Mouse (Mus musculus) megakaryocyte, embryonic 14.5 days (primary cell): ENCODE measurements around the gene Timm29. TPM values are rescaled to one million over a fixed set of nuclear protein-coding genes. Genes with fewer than 3 reads are reported as not detected.

Experiments
- H3K27me3 ChIP-seq: replicated peaks from 2 replicates; pipeline ENCODE3; 2012; ENCODE audit warnings: inconsistent platforms
- H3K36me3 ChIP-seq: replicated peaks from 2 replicates; pipeline ENCODE3; 2012; ENCODE audit warnings: low read length, inconsistent platforms, mixed read lengths
- H3K4me1 ChIP-seq: 2 replicates; pipeline ENCODE4 v1.6.1; 2012; ENCODE audit warnings: inconsistent platforms
- H3K4me3 ChIP-seq: replicated peaks from 2 replicates; pipeline ENCODE3; 2012; ENCODE audit warnings: moderate library complexity, mild to moderate bottlenecking, inconsistent platforms
- H3K9me3 ChIP-seq: 2 replicates; pipeline ENCODE4 v1.6.1; 2012; ENCODE audit warnings: inconsistent platforms
- FLI1 ChIP-seq: IDR thresholded peaks from 2 replicates; pipeline ENCODE4 v1.6.1; 2012; ENCODE audit warnings: low read length, inconsistent platforms, mixed read lengths
- GATA1 ChIP-seq: IDR thresholded peaks from 3 replicates; pipeline ENCODE4 v1.6.1; 2012; ENCODE audit warnings: mixed read lengths, low read length, inconsistent platforms, borderline replicate concordance
- polyA plus RNA-seq: library from polyadenylated mRNA; stranded (reverse); fragments of >175 nt; gene quantifications from 2 replicates; pipeline ENCODE4 v1.2.3, GENCODE M21; 2012; ENCODE audit warnings: low replicate concordance; ENCODE audit not compliant: insufficient read depth

Gene Timm29
- 4.0 and 8.8 TPM in 2 replicates for polyA plus RNA-seq

- Histone ChIP-seq H3K9me3 (no peaks in the 10 kb centered on the region), H3K36me3 (peaks cover 61% of the 10 kb centered on the region), H3K4me3 (peak within 1 kb of the TSS; percentile 99), H3K4me1 (peaks cover 58% of the 10 kb centered on the region), H3K27me3 (no peaks in the 10 kb centered on the region)
- TF ChIP-seq FLI1 (peak; percentile 93), GATA1 (no peak)
Observed at GRCm38 (mm10) chr9:21592703-21593121, at the start of gene Timm29, which contains the start of gene Yipf2. TSS of gene Timm29 (plus strand) at chr9:21592722. TSS of gene Yipf2 (minus strand) at chr9:21592828.

- no peak for TF ChIP-seq FLI1
- TF ChIP-seq GATA1: no peak
- no peaks in the 10 kb centered on the region for H3K9me3 ChIP-seq
Observed at GRCm38 (mm10) chr9:21545351-21545915, 47.1 kb upstream of the Timm29 start.

GRCm38 (mm10) chr9:21545916-21546788 is 46.4 kb upstream of the Timm29 start:
- no peaks in the 10 kb centered on the region for H3K9me3 ChIP-seq
- peaks cover 25% of the 10 kb centered on the region for H3K36me3 ChIP-seq
- H3K4me3 ChIP-seq: peak overlapping the region; percentile 98
- TF ChIP-seq FLI1 (no peak), GATA1 (no peak)
- no peaks in the 10 kb centered on the region for H3K27me3 ChIP-seq
- peaks cover 50% of the 10 kb centered on the region for H3K4me1 ChIP-seq

More at GRCm38 (mm10) chr9:21545351-21545915, 47.1 kb upstream of the Timm29 start:
- Histone ChIP-seq H3K4me3 (peak overlapping the region; percentile 98), H3K36me3 (peaks cover 25% of the 10 kb centered on the region), H3K27me3 (no peaks in the 10 kb centered on the region), H3K4me1 (peaks cover 50% of the 10 kb centered on the region)

- TF ChIP-seq FLI1: no peak
- TF ChIP-seq GATA1: no peak
- H3K27me3 ChIP-seq: no peaks in the 10 kb centered on the region
- peaks cover 52% of the 10 kb centered on the region for H3K4me1 ChIP-seq
- H3K9me3 ChIP-seq: no peaks in the 10 kb centered on the region
- peak within 1 kb of the TSS; percentile 98 for H3K4me3 ChIP-seq
- peaks cover 25% of the 10 kb centered on the region for H3K36me3 ChIP-seq
Observed at GRCm38 (mm10) chr9:21546789-21547074, 45.8 kb upstream of the Timm29 start, which contains the start of gene Carm1. TSS of gene Carm1 (plus strand) at chr9:21546894.

- Histone ChIP-seq H3K4me1 (peaks cover 52% of the 10 kb centered on the region), H3K9me3 (no peaks in the 10 kb centered on the region), H3K36me3 (peaks cover 26% of the 10 kb centered on the region), H3K4me3 (peak overlapping the region; percentile 98), H3K27me3 (no peaks in the 10 kb centered on the region)
- TF ChIP-seq FLI1: no peak
Observed at GRCm38 (mm10) chr9:21547075-21547941, 45.2 kb upstream of the Timm29 start.

GRCm38 (mm10) chr9:21551049-21551448 is 41.5 kb upstream of the Timm29 start:
- Histone ChIP-seq H3K4me1 (peaks cover 72% of the 10 kb centered on the region), H3K27me3 (no peaks in the 10 kb centered on the region), H3K36me3 (peaks cover 41% of the 10 kb centered on the region), H3K9me3 (no peaks in the 10 kb centered on the region), H3K4me3 (no peak overlapping the region)
- no peak for TF ChIP-seq FLI1
- no peak for TF ChIP-seq GATA1

GRCm38 (mm10) chr9:21553607-21554273 is 38.8 kb upstream of the Timm29 start:
- TF ChIP-seq GATA1: no peak
- no peak for TF ChIP-seq FLI1
- H3K4me1 ChIP-seq: peaks cover 83% of the 10 kb centered on the region
- H3K27me3 ChIP-seq: no peaks in the 10 kb centered on the region
- no peak overlapping the region for H3K4me3 ChIP-seq
- no peaks in the 10 kb centered on the region for H3K9me3 ChIP-seq
- H3K36me3 ChIP-seq: peaks cover 62% of the 10 kb centered on the region

- Histone ChIP-seq H3K27me3 (no peaks in the 10 kb centered on the region), H3K4me1 (peaks cover 81% of the 10 kb centered on the region), H3K9me3 (no peaks in the 10 kb centered on the region), H3K36me3 (peaks cover 60% of the 10 kb centered on the region), H3K4me3 (no peak overlapping the region)
- TF ChIP-seq GATA1: no peak
- no peak for TF ChIP-seq FLI1
Observed at GRCm38 (mm10) chr9:21555198-21555742, 37.3 kb upstream of the Timm29 start.

GRCm38 (mm10) chr9:21556996-21557395 is 35.5 kb upstream of the Timm29 start:
- no peak for TF ChIP-seq GATA1
- no peak for TF ChIP-seq FLI1
- Histone ChIP-seq H3K27me3 (no peaks in the 10 kb centered on the region), H3K36me3 (peaks cover 61% of the 10 kb centered on the region), H3K9me3 (no peaks in the 10 kb centered on the region), H3K4me1 (peaks cover 65% of the 10 kb centered on the region), H3K4me3 (no peak overlapping the region)
